Mouse (Mus musculus) kidney, embryonic 14.5 days (tissue): ENCODE data around the gene Lgalsl. TPM values are rescaled to one million over a fixed set of nuclear protein-coding genes. Genes with fewer than 3 reads are reported as not detected.

Experiments
- ATAC-seq: fragments of 200-750 bp; cut with Nextera tagmentation; 2 replicates; pipeline ENCODE4 v1.8.0; 2017; ENCODE audit warnings: moderate number of reproducible peaks, mild to moderate bottlenecking, moderate TSS enrichment, moderate library complexity; ENCODE audit not compliant: low FRiP score, low TSS enrichment
- H3K27ac ChIP-seq: fragments of 300-500 bp; sonication (generic); 2 replicates; pipeline ENCODE4 v1.5.1; 2014; ENCODE audit warnings: low read depth, mild to moderate bottlenecking, low read length, moderate library complexity, mixed read lengths
- H3K27me3 ChIP-seq: fragments of 300-500 bp; sonication (generic); 2 replicates; pipeline ENCODE4 v1.6.1; 2014; ENCODE audit warnings: mild to moderate bottlenecking, low read length; ENCODE audit not compliant: control insufficient read depth, insufficient read depth
- H3K36me3 ChIP-seq: fragments of 300-500 bp; sonication (generic); 2 replicates; pipeline ENCODE4 v1.6.1; 2014; ENCODE audit warnings: low read length, mixed read lengths; ENCODE audit not compliant: control insufficient read depth, insufficient read depth
- H3K4me1 ChIP-seq: fragments of 300-500 bp; sonication (generic); 2 replicates; pipeline ENCODE4 v1.6.1; 2014; ENCODE audit warnings: low read length, mixed read lengths; ENCODE audit not compliant: control insufficient read depth, insufficient read depth
- H3K4me2 ChIP-seq: fragments of 300-500 bp; sonication (generic); replicated peaks from 2 replicates; pipeline ENCODE4 v1.6.1; 2014; ENCODE audit warnings: low read depth, mild to moderate bottlenecking, low read length
- H3K4me3 ChIP-seq: fragments of 300-500 bp; sonication (generic); 2 replicates; pipeline ENCODE4 v1.5.1; 2014; ENCODE audit warnings: mild to moderate bottlenecking, low read length
- H3K9ac ChIP-seq: fragments of 300-500 bp; sonication (generic); 2 replicates; pipeline ENCODE4 v1.6.1; 2014; ENCODE audit warnings: low read depth, mild to moderate bottlenecking, low read length, moderate library complexity
- H3K9me3 ChIP-seq: fragments of 300-500 bp; sonication (generic); 2 replicates; pipeline ENCODE4 v1.6.1; 2016; ENCODE audit warnings: low read length; ENCODE audit not compliant: control insufficient read depth
- WGBS: fragments of 180-500 bp; shearing (Covaris S2); extraction: QIAGEN DNeasy Blood & Tissue Kit; methylation state at CpG from one replicate; pipeline ENCODE4 v1.1.7; 2014; 5-methylcytosine and 5-hydroxymethylcytosine counted together
- polyA plus RNA-seq: library from polyadenylated mRNA; unstranded; fragments of >200 nt; fragmentation: Nextera tagmentation; extraction: Ambion mirVana; gene quantifications from 2 replicates; pipeline ENCODE4 v1.2.1, GENCODE M21; 2014

The Lgalsl gene
- 21.1 and 30.6 TPM in 2 replicates for polyA plus RNA-seq

DNA sequence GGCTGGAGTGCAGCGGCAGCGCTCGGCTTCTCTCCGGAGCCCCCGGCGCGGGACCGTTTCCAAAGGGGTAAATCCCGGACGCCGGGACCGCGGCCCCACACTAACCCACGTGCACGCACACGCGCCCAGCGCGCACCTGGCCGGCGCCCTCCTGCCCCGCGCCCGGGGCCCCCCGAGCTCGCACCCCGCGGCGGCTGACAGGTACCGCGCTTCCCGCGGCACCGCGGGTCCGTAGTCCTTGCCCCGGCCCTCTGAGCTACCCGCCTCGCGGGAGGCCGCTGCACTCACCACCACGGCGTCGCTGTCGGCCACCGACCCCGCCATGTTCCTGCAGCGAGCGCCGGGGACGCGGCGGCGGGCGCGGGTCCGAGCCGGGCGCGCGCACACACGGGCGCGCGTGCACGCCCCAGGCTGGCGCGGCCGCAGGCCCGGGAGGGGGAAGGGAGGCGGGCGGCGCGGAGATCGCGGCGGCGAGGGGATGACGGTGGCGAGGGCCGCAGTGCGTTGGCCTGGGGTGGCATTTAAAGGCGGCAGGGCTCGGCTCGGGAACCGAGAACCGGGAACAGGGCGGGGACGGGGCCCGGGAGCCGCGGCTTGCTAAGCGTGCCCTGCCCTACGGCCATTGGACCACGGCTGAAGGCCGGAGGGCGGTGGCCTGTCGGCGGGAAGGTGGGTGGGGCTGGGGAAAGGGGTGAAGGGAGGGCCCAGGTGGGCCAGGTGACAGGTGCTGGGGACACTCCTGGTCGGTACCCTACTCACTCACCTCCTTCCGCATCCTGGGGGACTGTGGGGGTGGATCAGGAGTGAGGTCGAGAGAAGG is at the start of gene Lgalsl:
Gene Lgalsl (minus strand): TSS at position 371 of the 820 bp plus-strand sequence.
- Histone ChIP-seq H3K4me3 (peak within 1 kb of the TSS; percentile 87), H3K4me2 (peak within 1 kb of the TSS; percentile 68), H3K4me1 (peaks cover 27% of the 10 kb centered on the region; the same call in 1 of the 2 replicates), H3K36me3 (peaks cover 20% of the 10 kb centered on the region), H3K9ac (peak within 1 kb of the TSS; percentile 88), H3K27me3 (no peaks in the 10 kb centered on the region), H3K27ac (peak within 1 kb of the TSS; percentile 83), H3K9me3 (no peaks in the 10 kb centered on the region)
- WGBS = 1% methylated on average over 97 of the region's 102 CpGs
- ATAC-seq = peak; percentile 87

GRCm38 (mm10) chr11:20878644-20879043 is 47.8 kb upstream of the Lgalsl start:
- Histone ChIP-seq H3K4me1 (no peaks in the 10 kb centered on the region), H3K4me3 (no peak overlapping the region), H3K27me3 (no peaks in the 10 kb centered on the region), H3K9ac (no peak overlapping the region), H3K9me3 (no peaks in the 10 kb centered on the region), H3K27ac (no peak overlapping the region), H3K4me2 (no peak overlapping the region), H3K36me3 (no peaks in the 10 kb centered on the region)
- ATAC-seq = peak; percentile 57
- 85% methylated on average over 5 of the region's 5 CpGs for WGBS

DNA sequence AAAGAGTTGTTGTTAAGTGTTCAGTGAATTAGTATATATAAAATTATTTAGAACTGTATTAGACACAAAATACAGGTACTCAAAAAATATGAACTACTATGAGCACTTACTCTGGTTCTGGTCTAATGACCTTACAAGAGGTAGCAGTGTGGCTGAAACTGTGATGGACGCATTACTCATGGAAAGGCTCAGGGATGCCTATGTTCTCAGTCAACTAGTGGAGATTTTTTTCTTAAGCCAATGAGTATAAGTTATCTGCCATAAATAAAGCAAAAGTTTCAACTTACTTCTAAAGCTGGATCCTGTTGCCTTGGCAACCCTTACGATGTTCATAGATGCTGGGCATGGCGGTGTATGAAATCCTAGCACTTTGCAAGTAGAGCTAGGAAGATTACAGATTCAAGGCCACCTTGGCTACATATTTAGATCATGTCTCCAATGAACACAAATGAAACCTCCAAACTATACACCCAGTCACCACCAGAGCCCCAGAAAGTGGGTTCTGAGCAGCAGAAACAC is 46.8 kb upstream of the Lgalsl start:
- Histone ChIP-seq H3K9ac (no peak overlapping the region), H3K4me3 (no peak overlapping the region), H3K4me1 (no peaks in the 10 kb centered on the region), H3K36me3 (no peaks in the 10 kb centered on the region), H3K27me3 (no peaks in the 10 kb centered on the region), H3K27ac (no peak overlapping the region), H3K9me3 (no peaks in the 10 kb centered on the region), H3K4me2 (no peak overlapping the region)
- ATAC-seq = no peak
- WGBS = 93% methylated on average over 3 of the region's 3 CpGs

GRCm38 (mm10) chr11:20873386-20873785 is 42.5 kb upstream of the Lgalsl start:
- no peak for ATAC-seq
- Histone ChIP-seq H3K4me1 (no peaks in the 10 kb centered on the region), H3K27me3 (no peaks in the 10 kb centered on the region), H3K9ac (no peak overlapping the region), H3K4me3 (no peak overlapping the region), H3K36me3 (no peaks in the 10 kb centered on the region), H3K4me2 (no peak overlapping the region), H3K9me3 (no peaks in the 10 kb centered on the region), H3K27ac (no peak overlapping the region)
- 78% methylated on average over 5 of the region's 5 CpGs for WGBS

GRCm38 (mm10) chr11:20872911-20873310 is 42.1 kb upstream of the Lgalsl start:
- Histone ChIP-seq H3K4me3 (no peak overlapping the region), H3K9ac (no peak overlapping the region), H3K4me1 (no peaks in the 10 kb centered on the region), H3K27me3 (no peaks in the 10 kb centered on the region), H3K27ac (no peak overlapping the region), H3K9me3 (no peaks in the 10 kb centered on the region), H3K4me2 (no peak overlapping the region), H3K36me3 (no peaks in the 10 kb centered on the region)
- 77% methylated on average over 7 of the region's 7 CpGs for WGBS
- no peak for ATAC-seq

GRCm38 (mm10) chr11:20872444-20872843 is 41.6 kb upstream of the Lgalsl start:
- WGBS = 79% methylated on average over 2 of the region's 2 CpGs

GRCm38 (mm10) chr11:20869927-20870326 is 39.1 kb upstream of the Lgalsl start:
- Histone ChIP-seq H3K4me2 (no peak overlapping the region), H3K4me1 (no peaks in the 10 kb centered on the region), H3K27me3 (no peaks in the 10 kb centered on the region), H3K9ac (no peak overlapping the region), H3K36me3 (no peaks in the 10 kb centered on the region), H3K4me3 (no peak overlapping the region), H3K27ac (no peak overlapping the region), H3K9me3 (no peaks in the 10 kb centered on the region)
- ATAC-seq = no peak
- 75% methylated on average over 2 of the region's 2 CpGs for WGBS

More at GRCm38 (mm10) chr11:20872444-20872843, 41.6 kb upstream of the Lgalsl start:
- ATAC-seq = no peak
- H3K36me3 ChIP-seq = no peaks in the 10 kb centered on the region
- no peak overlapping the region for H3K27ac ChIP-seq
- H3K4me3 ChIP-seq = no peak overlapping the region
- H3K9me3 ChIP-seq = no peaks in the 10 kb centered on the region
- no peaks in the 10 kb centered on the region for H3K4me1 ChIP-seq
- H3K4me2 ChIP-seq = no peak overlapping the region
- H3K9ac ChIP-seq = no peak overlapping the region
- no peaks in the 10 kb centered on the region for H3K27me3 ChIP-seq

- H3K27ac ChIP-seq = no peak overlapping the region
- H3K4me2 ChIP-seq = no peak overlapping the region
- no peaks in the 10 kb centered on the region for H3K27me3 ChIP-seq
- H3K4me3 ChIP-seq = no peak overlapping the region
- H3K9me3 ChIP-seq = no peaks in the 10 kb centered on the region
- no peak for ATAC-seq
- 86% methylated on average over 3 of the region's 3 CpGs for WGBS
- no peak overlapping the region for H3K9ac ChIP-seq
- no peaks in the 10 kb centered on the region for H3K36me3 ChIP-seq
- no peaks in the 10 kb centered on the region for H3K4me1 ChIP-seq
Observed at GRCm38 (mm10) chr11:20865450-20865849, 34.6 kb upstream of the Lgalsl start.

DNA sequence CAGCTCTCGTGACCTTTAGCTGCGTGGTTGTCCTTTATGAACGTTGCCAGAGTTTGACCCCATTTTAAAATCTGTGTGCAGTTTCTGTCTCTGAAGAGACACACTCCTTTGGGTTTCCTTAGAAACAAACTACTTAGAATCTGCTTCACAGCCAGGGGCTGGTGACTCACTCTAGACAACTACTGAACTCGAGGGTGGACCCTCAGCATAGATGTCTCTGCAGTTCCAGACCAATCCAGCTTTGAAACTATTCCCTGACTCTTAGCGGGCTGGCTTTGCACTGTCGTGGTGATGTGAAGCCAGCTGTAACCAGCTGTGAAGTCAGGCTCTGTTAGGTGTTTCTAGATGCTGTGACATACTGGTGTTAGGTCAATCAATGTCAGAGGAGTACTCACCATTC is 33.8 kb upstream of the Lgalsl start:
- Histone ChIP-seq H3K27me3 (no peaks in the 10 kb centered on the region), H3K36me3 (no peaks in the 10 kb centered on the region), H3K9ac (no peak overlapping the region), H3K4me2 (no peak overlapping the region), H3K4me1 (peaks cover 3% of the 10 kb centered on the region; the same call in 1 of the 2 replicates), H3K27ac (no peak overlapping the region), H3K4me3 (no peak overlapping the region), H3K9me3 (no peaks in the 10 kb centered on the region)
- 0 out of 2 replicates have a peak, but pooled peaks have one; percentile 55 for ATAC-seq
- WGBS = 46% methylated on average over 6 of the region's 6 CpGs
